Mouse (Mus musculus) brain, adult 2 months (tissue): ENCODE measurements around the gene Fcgrt.

Experiments used
- DNase-seq: peaks from one replicate; pipeline ENCODE4 v3.0.0; 2011; ENCODE audit warnings: low read depth, low spot score

Gene Fcgrt

GRCm38 (mm10) chr7:45083300-45083890, 20.3 kb downstream of the Fcgrt start:
- no peak for DNase-seq

DNA sequence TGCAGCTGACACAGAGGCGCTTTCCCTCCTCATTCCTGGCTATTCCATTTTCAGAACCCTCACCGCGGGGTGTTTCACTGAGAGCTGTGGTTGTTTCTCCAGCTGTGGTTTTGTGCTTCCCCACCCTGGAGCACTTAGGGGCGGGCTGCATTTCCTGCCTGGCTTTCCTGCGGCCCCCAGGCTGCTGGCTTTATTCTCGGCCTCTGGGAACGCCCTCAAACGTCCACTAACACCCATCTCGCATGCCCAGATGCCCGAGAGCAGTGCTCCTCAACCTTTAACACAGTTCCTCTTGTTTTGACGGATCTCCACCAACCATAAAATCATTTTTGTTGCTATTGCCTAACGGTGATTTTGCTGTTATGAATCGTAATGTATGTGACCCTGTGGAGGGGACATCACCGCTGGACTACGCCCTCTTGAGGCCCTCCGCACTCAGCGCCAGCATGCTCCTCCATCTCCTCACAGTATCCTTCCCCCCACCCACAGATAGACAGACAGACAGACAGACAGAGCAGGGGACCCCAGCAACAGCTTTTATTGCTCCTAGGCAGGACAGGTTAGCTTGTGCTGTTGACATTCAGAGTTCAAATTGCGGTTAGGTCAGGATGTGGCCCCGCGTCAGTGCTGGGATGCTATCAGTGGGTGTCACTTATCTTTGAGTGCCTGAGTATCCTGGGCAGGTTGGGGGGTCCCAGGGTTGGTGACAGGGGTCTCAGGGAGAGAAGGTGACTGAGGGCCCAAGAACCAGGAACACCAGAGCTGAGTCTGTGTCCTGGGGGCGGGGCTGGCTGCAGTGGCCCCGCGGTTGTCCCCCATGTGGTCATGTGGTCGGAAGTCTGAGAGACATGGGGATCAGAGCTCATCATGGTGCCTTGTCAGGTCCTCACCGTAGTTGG, 21.0 kb downstream of the Fcgrt start:
- DNase-seq, result peak; percentile 24

- DNase-seq, result no peak
Measured at GRCm38 (mm10) chr7:45081016-45081415, 22.6 kb downstream of the Fcgrt start.

- DNase-seq, result peak; percentile 92
Measured at GRCm38 (mm10) chr7:45079856-45080255, 23.8 kb downstream of the Fcgrt start.

GRCm38 (mm10) chr7:45078513-45078912, 25.1 kb downstream of the Fcgrt start:
- peak; percentile 77 for DNase-seq

- no peak for DNase-seq
Measured at GRCm38 (mm10) chr7:45077829-45078228, 25.8 kb downstream of the Fcgrt start.

GRCm38 (mm10) chr7:45077322-45077721, 26.3 kb downstream of the Fcgrt start:
- no peak for DNase-seq

DNA sequence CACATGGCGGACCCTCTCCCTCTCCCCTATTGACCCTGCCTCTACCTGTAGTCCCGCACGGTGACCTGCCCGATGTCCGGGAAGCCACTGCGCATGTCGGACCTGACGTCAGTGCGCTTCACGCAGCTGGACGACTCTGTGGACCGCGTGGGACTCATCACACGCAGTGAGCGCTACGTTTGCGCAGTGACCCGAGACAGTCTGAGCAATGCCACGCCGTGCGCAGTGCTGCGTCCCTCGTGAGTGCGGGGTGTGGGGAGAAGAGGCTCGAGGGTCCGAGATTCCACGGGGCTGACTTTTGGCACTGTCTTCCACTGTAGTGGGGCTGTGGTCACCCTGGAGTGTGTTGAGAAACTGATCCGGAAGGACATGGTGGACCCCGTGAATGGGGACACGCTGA, 27.1 kb downstream of the Fcgrt start:
- DNase-seq, result no peak

DNA sequence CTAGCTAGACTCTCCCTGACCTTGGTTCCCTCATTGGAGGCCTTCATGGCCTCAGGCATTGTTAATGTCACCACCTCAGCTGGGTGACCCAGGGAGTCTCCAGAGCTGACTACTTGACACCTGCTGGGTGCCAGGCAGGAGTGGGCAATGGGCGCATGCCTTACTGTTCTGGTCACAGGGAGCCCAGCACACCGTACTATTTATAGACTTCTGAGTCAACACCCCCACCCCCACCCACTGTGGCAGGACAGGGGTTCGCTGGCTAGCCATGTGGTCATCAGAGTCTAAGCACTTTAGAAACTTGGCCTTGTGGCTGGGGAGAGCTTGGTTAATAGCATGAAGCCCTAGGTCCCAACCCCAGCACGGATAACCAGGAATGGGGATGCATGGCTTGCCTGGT, 28.2 kb downstream of the Fcgrt start:
- no peak for DNase-seq

GRCm38 (mm10) chr7:45073949-45074348, 29.7 kb downstream of the Fcgrt start:
- DNase-seq, result no peak

GRCm38 (mm10) chr7:45073171-45073707, 30.4 kb downstream of the Fcgrt start:
- DNase-seq, result no peak

DNA sequence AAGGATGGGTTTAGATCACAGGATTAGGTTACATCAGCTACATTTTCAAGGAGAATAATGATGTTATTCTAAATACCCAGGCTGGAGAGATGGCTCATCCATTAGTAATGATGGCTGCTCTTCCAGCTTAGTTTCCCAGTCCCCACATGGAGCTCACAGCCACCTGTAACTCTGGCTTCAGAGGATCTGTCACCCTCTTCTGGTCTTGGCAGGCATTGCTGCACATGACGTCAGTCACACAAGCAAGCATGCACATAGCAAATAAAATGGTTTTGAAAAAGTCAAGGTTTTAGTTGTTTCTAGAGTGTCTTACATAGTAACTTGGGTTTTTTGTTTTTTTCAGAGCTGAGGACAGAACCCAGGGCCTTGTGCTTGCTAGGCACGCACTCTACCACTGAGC, 31.4 kb downstream of the Fcgrt start:
- DNase-seq, result peak; percentile 62

- no peak for DNase-seq
Measured at GRCm38 (mm10) chr7:45069671-45070070, 34.0 kb downstream of the Fcgrt start.

DNA sequence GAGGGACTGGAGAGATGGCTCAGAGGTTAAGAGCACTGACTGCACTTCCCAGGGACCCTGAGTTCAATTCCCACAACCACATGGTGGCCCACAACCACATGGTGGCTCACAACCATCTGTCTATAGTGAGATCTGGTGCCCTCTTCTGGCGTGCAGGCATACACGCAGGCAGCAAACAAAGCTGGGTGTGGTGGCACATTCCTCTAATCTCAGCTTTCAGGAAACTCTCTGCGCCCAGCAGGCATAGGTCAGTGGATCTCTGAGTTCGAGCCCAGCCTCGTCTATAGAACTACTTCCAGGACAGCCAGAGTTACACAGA, 35.7 kb downstream of the Fcgrt start:
- DNase-seq, result peak; percentile 53

DNA sequence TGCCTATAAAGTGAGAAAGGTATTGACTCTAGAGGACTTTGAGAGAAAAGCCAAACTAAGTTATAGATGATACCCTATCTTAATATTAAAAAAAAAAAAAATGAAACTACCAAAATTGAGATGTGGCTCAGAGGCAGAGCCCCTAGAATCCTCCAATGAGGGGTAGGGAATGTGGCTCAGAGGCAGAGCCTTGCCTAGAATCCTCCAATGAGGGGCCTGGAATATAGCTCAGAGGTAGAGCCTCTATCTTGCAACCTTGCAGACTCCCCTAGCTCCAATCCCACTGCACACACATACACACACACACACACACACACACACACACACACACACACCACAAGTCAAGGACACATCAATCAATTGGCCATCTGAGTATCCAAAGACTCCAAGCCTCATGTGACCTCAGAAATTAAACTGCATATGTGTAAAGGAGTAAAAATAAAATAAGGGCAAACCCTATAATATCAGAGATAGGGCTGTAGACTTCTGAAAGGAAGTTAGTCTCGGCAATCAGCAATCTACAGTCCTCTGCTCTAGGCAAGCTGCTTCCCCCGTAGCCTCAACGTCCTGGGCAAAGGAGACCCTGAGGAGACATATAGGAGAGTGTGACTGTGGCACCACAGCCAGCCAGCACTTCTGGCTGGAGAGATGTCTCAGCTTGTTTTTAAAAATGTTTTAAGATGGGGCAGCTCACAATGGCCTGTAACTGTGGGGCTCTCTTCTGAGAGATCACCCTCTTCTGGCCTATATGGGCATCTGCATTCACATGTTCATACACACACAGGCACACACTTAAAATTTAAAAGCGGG, 36.3 kb downstream of the Fcgrt start:
- no peak for DNase-seq

DNA sequence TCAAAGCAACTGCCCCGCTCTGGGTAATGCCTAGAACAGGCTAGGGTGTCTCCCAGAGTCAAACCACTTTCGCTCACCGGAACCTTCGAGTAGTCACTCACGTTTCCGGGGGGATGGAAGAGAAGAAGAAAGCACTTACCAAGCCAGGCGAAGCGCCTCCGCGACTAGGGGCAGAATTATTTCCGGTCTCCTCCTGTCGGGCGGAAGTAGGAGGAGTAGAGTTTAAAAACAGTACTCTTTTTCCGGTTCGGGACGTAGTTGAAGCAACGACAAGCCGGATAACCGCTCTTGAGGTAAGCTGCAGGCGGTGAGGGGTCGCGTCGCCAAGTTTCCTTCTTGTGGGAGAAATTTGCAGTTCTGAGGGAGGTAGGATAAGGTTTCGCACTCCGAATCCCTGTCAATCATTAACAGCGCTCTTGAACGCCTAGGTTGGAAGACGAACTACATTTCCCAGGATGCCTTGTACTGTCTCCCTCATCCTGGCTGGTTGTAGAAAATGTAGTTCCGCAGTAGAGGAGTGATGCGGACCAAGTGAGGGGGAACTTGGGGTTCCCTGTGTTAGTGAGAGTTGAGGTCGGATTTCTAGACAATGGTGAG, 41.3 kb downstream of the Fcgrt start, which contains the start of the genes Nosip and Prrg2:
TSS of gene Nosip (plus strand) at position 191 of the 597 bp plus-strand sequence.
TSS of gene Prrg2 (minus strand) at position 439 of the 597 bp plus-strand sequence.
- DNase-seq, result peak; percentile 99

DNA sequence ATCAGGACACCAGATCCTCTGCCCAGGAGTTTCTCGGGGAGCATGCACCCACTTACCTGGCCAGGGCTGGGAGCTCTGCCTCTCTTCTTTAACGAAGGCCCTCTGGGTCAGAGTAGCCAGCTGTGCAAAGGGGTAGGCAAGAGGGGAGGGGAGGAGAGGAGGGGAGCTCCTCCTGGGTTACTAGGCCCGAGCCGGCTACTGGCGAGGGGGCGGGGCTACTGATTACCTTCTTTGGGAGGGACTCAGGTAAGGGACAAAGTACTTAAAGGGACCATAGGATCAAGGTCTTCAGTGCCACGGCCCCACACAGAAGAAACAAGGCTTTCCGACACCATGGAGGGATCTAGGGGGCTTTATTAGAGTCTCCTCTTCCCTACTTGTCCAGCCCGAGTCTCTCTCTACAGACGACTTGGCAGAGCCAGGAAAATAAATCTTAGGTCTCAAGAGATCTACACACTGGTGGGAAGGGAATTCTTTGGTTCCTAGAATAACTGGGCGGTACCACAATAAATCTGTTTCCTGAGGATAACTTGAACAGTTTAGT, 42.0 kb downstream of the Fcgrt start:
- DNase-seq, result no peak

GRCm38 (mm10) chr7:45060632-45061122, 43.0 kb downstream of the Fcgrt start:
- DNase-seq, result no peak

- DNase-seq, result peak; percentile 31
Measured at GRCm38 (mm10) chr7:45058607-45059571, 44.8 kb downstream of the Fcgrt start.

- DNase-seq, result no peak
Measured at GRCm38 (mm10) chr7:45056972-45057348, 46.7 kb downstream of the Fcgrt start.
